Mouse (Mus musculus): ENCODE results near the gene Itpr1. TPM values are rescaled to one million over a fixed set of nuclear protein-coding genes. Genes with fewer than 3 reads are reported as not detected.

The Itpr1 gene
- polyA plus RNA-seq, 1 experiment: 4.7 TPM

GRCm38 (mm10) chr6:108592227-108592626, 379.3 kb downstream of the Itpr1 start:
- no peak overlapping the region for H3K4me3 ChIP-seq (ENCODE audit: low read depth, low read length)
- peaks cover 8% of the 10 kb centered on the region; the same call in 1 of the 2 replicates for H3K4me1 ChIP-seq (ENCODE audit: control insufficient read depth, insufficient read depth, insufficient read length, low read length)
- H3K36me3 ChIP-seq (ENCODE audit: control insufficient read depth, insufficient read depth, low read length): no peaks in the 10 kb centered on the region
- 78% methylated on average over 8 of the region's 8 CpGs for WGBS
- no peak overlapping the region for H3K27ac ChIP-seq (ENCODE audit: insufficient read depth, low read depth, low read length)
- no peaks in the 10 kb centered on the region for H3K27me3 ChIP-seq (ENCODE audit: control insufficient read depth, insufficient read depth, low read length)
- TF ChIP-seq CTCF (IDR thresholded peaks at IDR 0.05; ENCODE audit: extremely low read depth, insufficient read length, insufficient replicate concordance, low read depth, low read length): no peak
- TF ChIP-seq POLR2A (IDR thresholded peaks at IDR 0.05; ENCODE audit: low read depth, low read length): no peak

DNA sequence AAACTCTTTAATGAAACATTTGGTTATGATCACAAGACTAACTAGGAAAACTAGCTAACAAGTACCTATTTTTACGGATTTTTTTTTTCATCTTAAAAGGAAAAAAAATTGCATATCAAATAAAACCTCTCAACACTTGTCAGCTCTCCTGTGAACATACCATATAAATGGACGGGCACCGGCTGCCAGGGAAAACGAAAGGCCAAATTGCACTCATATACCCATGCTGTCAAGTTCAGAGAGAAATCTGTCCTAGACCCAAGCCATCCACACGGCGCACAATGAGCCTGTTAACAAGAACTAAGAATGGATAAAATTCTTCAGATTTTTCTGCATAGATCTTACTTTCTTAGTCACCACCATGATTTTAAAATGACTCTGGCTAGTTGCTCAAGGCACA, 379.7 kb downstream of the Itpr1 start:
- H3K27me3 ChIP-seq (ENCODE audit: control insufficient read depth, insufficient read depth, low read length): no peaks in the 10 kb centered on the region
- no peak for TF ChIP-seq CTCF (IDR thresholded peaks at IDR 0.05; ENCODE audit: extremely low read depth, insufficient read length, insufficient replicate concordance, low read depth, low read length)
- TF ChIP-seq POLR2A (IDR thresholded peaks at IDR 0.05; ENCODE audit: low read depth, low read length): no peak
- no peak overlapping the region for H3K4me3 ChIP-seq (ENCODE audit: low read depth, low read length)
- H3K4me1 ChIP-seq (ENCODE audit: control insufficient read depth, insufficient read depth, insufficient read length, low read length): peaks cover 5% of the 10 kb centered on the region; the same call in 1 of the 2 replicates
- H3K27ac ChIP-seq (ENCODE audit: insufficient read depth, low read depth, low read length): no peak overlapping the region
- 90% methylated on average over 6 of the region's 6 CpGs for WGBS
- no peaks in the 10 kb centered on the region for H3K36me3 ChIP-seq (ENCODE audit: control insufficient read depth, insufficient read depth, low read length)

DNA sequence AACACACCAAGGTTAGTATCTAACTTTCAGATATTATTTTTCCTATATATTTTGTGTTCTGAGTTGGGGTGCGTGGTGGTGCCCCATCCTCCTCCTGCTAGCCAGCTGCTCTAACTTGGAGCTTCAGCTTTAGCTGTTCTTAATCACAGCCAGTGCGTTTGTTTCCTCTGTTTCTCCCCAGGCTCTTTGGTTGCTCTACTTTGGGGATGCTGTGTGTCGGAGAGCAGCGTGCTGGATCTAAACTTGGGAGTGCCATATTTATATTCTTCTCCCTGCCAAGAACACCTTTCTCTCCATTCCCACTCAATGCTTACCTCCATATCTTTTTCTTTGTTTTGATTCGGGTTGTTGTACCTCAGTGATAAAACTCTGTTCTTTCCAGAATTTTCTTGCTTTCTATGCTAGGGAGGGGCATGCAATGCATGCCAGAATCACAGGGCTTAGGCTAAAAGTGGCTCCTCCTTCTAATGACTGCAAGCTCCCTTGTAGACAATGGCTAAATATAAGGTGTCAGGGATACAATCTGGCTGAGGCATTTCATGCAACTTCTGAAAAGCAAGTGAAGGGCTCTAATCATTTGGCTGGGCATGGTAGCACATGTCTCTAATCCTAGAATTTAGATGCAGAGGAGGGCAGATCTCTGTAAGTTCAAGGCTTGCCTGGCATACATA, 381.4 kb downstream of the Itpr1 start:
- TF ChIP-seq POLR2A (IDR thresholded peaks at IDR 0.05; ENCODE audit: low read depth, low read length): no peak
- TF ChIP-seq CTCF (IDR thresholded peaks at IDR 0.05; ENCODE audit: extremely low read depth, insufficient read length, insufficient replicate concordance, low read depth, low read length): no peak
- no peaks in the 10 kb centered on the region for H3K36me3 ChIP-seq (ENCODE audit: control insufficient read depth, insufficient read depth, low read length)
- no peak overlapping the region for H3K27ac ChIP-seq (ENCODE audit: insufficient read depth, low read depth, low read length)
- no peaks in the 10 kb centered on the region for H3K27me3 ChIP-seq (ENCODE audit: control insufficient read depth, insufficient read depth, low read length)
- H3K4me3 ChIP-seq (ENCODE audit: low read depth, low read length): no peak overlapping the region
- H3K4me1 ChIP-seq (ENCODE audit: control insufficient read depth, insufficient read depth, insufficient read length, low read length): no peaks in the 10 kb centered on the region
- WGBS: 90% methylated on average over 5 of the region's 5 CpGs

DNA sequence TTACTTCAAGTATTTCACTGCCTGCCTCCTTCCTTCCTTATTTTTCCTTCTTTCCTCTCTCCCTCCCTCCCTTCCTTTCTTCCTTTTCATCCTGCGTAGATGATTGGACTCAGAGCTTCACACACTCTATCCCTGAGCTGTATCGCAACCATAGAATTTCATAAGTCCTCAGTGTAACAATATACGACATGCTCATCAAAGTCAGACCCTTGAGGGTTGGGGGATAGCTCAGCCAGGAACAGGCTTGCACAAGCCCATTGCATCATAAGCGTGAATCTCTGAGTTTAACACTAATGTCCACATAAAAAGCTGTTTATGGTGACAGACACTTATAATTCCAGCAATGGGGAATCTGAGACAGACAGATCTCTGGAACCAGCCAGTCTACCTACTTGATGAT, 385.8 kb downstream of the Itpr1 start:
- Histone ChIP-seq H3K4me3 (ENCODE audit: low read depth, low read length) (no peak overlapping the region), H3K36me3 (ENCODE audit: control insufficient read depth, insufficient read depth, low read length) (no peaks in the 10 kb centered on the region), H3K27me3 (ENCODE audit: control insufficient read depth, insufficient read depth, low read length) (no peaks in the 10 kb centered on the region), H3K4me1 (ENCODE audit: control insufficient read depth, insufficient read depth, insufficient read length, low read length) (no peaks in the 10 kb centered on the region), H3K27ac (ENCODE audit: insufficient read depth, low read depth, low read length) (no peak overlapping the region)
- WGBS: 96% methylated on average over 4 of the region's 4 CpGs
- TF ChIP-seq POLR2A (IDR thresholded peaks at IDR 0.05; ENCODE audit: low read depth, low read length): no peak

- no peak for TF ChIP-seq CTCF (IDR thresholded peaks at IDR 0.05; ENCODE audit: extremely low read depth, insufficient read length, insufficient replicate concordance, low read depth, low read length)
- no peak for TF ChIP-seq POLR2A (IDR thresholded peaks at IDR 0.05; ENCODE audit: low read depth, low read length)
- no peak overlapping the region for H3K4me3 ChIP-seq (ENCODE audit: low read depth, low read length)
- no peaks in the 10 kb centered on the region for H3K4me1 ChIP-seq (ENCODE audit: control insufficient read depth, insufficient read depth, insufficient read length, low read length)
- H3K36me3 ChIP-seq (ENCODE audit: control insufficient read depth, insufficient read depth, low read length): no peaks in the 10 kb centered on the region
- H3K27me3 ChIP-seq (ENCODE audit: control insufficient read depth, insufficient read depth, low read length): no peaks in the 10 kb centered on the region
- WGBS: 64% methylated on average over 2 of the region's 2 CpGs
- H3K27ac ChIP-seq (ENCODE audit: insufficient read depth, low read depth, low read length): no peak overlapping the region
These were observed 386.4 kb downstream of the Itpr1 start for GRCm38 (mm10) chr6:108599317-108599716.

Other genes starting within 250 kb of the Itpr1 start
- 0.66 and 0.98 TPM in 2 replicates for gene Setmar, start 148.1 kb upstream of the Itpr1 start, polyA plus RNA-seq (2012; rRNA removed)
- 24.7 and 36.2 TPM in 2 replicates for gene Sumf1, start 27.5 kb upstream of the Itpr1 start, polyA plus RNA-seq (2012; rRNA removed)